Mouse (Mus musculus) ovary, postnatal 10 days (tissue): Measurements from ENCODE around the gene Klhl31.

ENCODE experiments used
- DNase-seq: peaks from one replicate; pipeline ENCODE4 v3.0.0; 2022; ENCODE audit warnings: low spot score

Gene Klhl31

DNA sequence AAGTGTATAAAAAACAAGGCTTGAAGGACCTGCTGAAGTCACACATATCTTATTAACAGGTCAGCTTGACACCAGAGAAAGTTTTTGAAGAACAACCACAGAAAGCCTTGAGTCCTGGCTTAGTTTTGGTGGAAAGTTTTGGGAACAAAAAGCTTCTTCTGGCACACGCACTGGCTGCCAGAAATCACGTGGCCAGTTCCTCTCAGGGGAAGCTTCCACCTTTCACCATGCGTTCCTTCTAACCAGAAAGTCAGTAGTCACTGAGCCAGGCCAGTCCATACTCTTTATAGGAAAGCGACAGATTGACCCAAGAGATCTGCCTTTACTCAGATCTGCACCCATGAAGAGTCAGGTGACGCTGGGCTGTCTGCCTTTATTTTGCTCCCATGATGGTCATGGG, 12.1 kb upstream of the Klhl31 start:
- DNase-seq = no peak

GRCm38 (mm10) chr9:77628676-77629075, 7.6 kb upstream of the Klhl31 start:
- DNase-seq = no peak

- DNase-seq = no peak
Measured at GRCm38 (mm10) chr9:77629708-77630107, 6.6 kb upstream of the Klhl31 start.

DNA sequence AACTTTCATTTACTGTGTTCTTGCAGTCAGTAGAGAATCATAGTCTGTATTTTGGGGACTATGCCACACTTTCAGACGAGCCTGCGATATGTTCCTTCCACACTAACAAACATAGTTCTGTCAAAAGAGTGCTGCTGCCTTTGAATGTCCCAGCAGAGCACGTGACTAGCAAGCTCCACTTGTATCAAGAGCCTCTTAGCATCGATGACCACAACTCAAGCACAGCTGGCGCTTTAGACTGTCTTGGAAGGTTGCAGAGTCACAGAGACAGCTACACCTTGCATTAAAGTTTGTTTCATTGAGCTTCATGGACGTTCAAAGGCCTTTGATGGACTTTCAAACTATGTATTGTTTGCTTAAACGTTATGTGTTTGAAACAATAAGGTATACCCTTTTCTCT, 5.5 kb upstream of the Klhl31 start:
- DNase-seq = no peak

- DNase-seq = no peak
Measured at GRCm38 (mm10) chr9:77632432-77632831, 3.9 kb upstream of the Klhl31 start.

DNA sequence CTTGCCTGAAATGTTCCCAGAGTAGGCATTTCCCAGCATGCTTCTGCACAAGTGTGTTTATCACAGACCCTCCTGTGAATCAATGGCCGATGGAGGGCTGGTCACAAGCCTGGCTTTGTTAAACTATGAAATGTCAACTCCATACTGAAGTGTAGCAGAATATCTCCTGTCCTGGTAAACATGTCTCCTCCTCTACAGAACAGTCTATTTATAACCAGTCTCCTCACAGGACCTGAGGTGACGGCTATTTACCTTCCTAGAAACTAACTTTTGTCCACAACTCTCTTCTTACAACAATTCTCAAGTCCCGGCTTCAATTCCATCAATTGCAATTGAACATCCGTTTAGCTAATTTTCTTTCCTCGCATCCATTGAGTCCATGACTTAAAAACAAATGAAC, 297 bp upstream of the Klhl31 start:
- no peak for DNase-seq

DNA sequence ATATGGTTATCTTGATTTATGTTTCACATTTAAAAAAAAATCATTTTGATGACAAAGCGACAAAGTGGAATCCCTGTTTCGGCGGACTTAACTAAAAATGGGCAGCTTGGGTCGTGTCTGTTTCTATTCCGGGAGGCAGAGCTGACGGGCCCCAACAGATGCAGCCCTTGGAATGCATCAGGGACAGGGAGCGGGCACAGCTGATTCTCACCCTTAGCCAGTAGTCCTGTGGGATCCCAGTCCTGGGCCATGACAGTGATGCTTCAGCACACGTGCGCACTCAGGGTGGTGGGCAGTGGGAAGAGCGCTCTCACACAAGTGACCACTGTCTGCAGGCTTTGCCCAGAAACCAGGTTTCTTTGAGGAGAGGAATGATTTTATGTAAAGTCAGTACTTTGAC, 1.1 kb downstream of the Klhl31 start:
- no peak for DNase-seq

DNA sequence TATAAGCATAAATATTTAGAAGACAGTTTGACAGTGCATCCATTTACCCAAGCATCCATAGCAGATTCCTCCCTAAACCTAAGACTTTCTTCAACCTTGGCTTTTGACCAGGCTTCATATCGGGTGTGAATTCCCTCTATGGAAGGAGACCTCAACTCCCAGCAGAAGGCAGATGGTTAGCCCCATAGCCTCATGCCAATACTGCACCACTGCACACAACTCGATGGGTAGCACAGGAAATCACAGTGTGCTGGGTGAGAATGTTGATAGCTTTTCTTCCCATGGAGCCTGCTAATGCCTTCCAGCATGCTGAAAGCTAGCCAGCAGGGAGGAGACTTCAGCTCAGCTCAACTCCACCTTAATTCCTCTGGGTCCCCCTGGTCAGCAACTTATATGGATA, 8.9 kb downstream of the Klhl31 start:
- no peak for DNase-seq

GRCm38 (mm10) chr9:77651847-77652246, 15.5 kb downstream of the Klhl31 start:
- DNase-seq = no peak

GRCm38 (mm10) chr9:77653907-77654306, 17.6 kb downstream of the Klhl31 start:
- no peak for DNase-seq

DNA sequence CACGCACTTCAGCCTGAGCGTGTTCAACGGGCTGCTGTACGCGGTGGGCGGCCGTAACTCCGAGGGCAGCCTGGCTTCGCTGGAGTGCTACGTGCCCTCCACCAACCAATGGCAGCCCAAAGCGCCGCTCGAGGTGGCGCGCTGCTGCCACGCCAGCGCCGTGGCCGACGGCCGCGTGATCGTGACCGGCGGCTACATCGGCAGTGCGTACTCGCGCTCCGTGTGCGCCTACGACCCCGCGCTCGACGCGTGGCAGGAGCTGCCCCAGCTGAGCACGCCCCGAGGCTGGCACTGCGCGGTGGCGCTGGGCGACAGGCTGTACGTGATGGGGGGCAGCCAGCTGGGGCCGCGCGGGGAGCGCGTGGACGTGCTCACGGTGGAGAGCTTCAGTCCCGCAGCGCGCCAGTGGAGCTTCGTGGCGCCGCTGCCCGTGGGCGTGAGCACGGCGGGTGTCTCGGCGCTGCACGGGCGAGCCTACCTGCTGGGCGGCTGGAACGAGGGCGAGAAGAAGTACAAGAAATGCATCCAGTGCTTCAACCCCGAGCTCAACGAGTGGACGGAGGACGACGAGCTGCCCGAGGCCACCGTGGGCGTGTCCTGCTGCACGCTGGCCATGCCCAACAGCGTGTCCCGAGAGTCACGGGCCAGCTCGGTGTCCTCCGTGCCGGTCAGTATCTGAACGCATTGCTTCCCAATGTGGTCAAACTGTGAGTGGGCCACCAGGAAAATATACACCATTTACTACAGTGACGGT, 19.1 kb downstream of the Klhl31 start:
- DNase-seq = peak; percentile 14

- no peak for DNase-seq
Measured at GRCm38 (mm10) chr9:77655935-77656288, 19.6 kb downstream of the Klhl31 start.

DNA sequence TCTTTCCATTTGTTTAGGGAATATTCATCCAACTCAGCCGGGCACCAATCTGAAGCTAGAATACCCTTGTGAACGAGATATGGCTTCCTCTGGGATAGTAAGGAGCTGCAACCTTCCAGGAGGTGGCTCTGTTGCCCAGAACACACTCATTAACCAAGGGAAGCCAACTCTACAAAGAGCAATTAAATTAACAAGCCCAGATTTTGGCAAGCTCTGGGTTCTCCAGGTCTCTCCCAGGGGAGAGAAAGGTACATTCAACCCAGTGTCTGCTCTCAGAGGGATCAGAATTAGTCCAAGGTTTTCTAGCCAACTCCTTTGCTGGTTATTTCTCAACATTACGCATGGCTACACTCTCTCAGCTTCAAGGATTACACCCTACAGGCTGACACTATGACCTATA, 26.6 kb downstream of the Klhl31 start:
- no peak for DNase-seq

DNA sequence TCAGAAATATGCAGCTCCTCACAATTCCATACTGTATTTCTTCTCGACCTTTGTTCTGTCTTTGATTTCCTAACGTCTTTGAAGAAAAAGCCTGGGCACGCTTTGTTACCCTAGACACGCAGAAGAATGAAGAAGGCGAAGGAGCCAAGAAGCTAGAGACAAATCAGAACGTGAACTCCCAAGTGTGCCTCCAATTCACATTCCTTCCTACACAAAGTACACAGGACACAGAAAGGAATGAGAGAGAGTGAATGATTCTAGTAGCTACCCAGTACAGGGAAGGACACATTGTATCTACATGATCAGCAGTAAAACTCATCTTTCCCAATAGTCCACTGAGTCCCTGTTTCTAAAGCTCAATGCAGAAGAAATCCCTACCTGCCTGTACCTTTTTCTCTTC, 33.8 kb downstream of the Klhl31 start:
- DNase-seq = no peak

- no peak for DNase-seq
Measured at GRCm38 (mm10) chr9:77671004-77671403, 34.7 kb downstream of the Klhl31 start.

DNA sequence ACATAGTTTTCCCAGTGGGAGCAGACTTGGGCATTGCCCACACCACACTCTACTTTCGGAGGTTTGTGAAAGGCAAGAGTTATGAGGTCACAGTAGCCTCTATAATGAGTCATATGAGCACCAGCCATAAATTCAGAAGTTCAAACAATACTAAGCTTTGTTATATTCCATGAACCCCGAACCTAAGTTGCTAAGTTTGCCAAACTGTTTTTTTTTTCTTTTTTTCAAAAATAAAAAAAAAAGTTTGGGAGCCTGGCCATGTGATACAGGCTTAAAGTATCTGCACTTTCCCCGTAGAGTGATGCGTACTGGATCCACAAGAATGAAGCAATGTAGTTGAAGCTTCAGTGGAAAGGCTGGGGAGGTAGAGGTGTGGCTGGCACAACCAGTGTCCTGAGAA, 36.9 kb downstream of the Klhl31 start:
- DNase-seq = no peak

DNA sequence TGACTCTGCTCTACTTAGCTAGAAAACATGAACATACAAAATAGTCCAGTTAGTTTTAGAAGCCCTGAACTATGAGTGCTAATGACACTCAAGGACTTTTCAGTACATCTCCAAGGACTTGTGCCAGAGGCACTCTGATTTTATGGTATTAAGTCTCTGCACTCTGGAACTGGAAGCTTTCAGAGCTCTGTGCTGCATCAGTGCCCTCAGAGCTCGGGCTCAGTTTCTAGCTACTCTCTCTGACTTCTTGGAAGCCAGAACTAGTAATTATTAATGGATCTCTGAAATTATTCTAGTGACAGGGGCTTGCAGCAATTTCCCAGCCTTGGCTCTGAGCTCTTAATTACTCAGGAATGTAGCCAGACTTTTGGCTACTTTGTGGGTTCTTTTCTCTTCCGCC, 37.7 kb downstream of the Klhl31 start:
- DNase-seq = no peak

- no peak for DNase-seq
Measured at GRCm38 (mm10) chr9:77684938-77685337, 48.6 kb downstream of the Klhl31 start.

GRCm38 (mm10) chr9:77685825-77686500, 49.7 kb downstream of the Klhl31 start:
- DNase-seq = no peak

DNA sequence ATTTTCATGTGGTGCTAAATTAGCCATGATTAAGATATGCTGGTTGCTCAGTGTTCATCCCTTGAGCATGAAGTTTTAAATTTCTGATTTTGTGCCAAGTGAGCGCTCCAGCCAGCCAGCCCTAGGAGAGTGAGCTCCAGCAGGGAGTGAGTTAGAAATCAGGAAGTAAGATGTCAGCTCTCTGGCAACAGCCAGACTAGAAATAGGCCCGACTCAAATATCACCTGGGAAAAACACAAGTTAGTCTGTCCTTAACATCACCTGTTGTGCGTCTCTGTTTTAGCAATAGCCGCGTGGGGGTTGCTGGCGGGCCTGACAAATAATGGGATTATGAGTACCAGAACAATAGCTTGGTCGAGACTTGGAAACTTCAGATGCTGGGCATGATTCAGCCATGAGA, 56.4 kb downstream of the Klhl31 start:
- no peak for DNase-seq

DNA sequence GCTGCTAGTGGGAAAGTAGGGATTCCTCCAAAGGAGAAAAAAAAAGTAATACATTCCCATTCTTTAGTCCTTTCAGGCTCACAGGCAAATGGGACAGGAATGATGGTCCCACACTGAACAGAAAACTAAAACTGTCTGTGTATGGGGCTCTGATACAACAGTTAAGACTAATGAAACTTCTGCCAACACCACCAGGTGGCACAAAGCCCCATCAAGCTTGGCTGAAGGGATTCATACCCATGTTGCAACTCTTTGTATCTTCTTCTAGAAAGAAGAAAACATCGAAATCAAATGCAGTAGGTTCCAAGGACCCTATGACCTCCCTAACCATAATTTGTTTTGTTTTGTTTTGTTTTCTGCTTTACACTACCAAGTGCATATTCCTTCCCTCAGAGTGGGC, 57.1 kb downstream of the Klhl31 start:
- no peak for DNase-seq

DNA sequence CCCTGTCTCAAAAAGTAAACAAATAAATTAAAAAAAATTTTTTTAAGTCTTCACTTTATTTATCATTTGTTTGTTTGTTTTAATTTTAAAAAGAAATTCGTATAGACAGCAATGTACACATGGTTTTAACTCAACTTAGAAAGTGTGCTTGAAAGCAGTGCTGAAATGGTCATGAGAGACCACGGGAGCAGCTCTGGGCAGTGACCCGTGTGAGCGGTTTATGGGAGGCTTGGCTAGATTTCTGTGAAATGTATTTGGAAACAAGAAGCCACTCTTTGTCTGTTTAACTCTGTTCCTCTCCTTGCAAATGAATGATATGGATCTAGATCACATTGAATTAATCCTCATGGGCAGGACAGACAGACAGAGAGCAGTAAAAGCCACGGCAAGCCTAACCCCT, 59.3 kb downstream of the Klhl31 start:
- no peak for DNase-seq

GRCm38 (mm10) chr9:77703476-77703875, 67.2 kb downstream of the Klhl31 start:
- no peak for DNase-seq

DNA sequence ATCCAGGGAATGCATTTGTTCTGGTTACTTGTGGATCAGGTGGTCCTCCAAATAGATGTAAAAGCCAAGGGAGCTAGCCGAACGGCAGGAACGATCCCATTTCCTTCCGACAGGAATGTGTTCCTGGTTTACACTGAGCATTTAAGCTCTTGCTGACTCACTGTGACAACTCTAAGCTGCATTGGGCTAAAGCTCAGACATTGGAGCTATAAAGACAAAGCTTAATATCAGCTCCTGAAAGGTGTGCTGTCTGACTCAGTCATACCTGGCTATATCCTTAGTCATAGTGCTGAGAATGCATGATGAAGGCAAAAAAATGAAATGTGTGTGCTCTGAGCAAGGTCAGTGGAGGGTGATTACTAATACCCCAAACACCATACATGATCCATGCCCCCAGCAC, 67.8 kb downstream of the Klhl31 start:
- no peak for DNase-seq
